Mouse (Mus musculus): ENCODE measurements around the gene Taf5. TPM values are rescaled to one million over a fixed set of nuclear protein-coding genes. Genes with fewer than 3 reads are reported as not detected.

Gene Taf5
- 12.2 TPM for total RNA-seq (2023)

GRCm38 (mm10) chr19:47067096-47067882, at the start of gene Taf5:
Gene Taf5 (plus strand): TSS chr19:47067746.

GRCm38 (mm10) chr19:47050271-47051032, 17.1 kb upstream of the Taf5 start, which contains the start of gene Pcgf6:
Gene Pcgf6 (minus strand): TSS chr19:47050906.

GRCm38 (mm10) chr19:47090550-47091156, 23.1 kb downstream of the Taf5 start, which contains the start of the genes Usmg5 and Pdcd11:
Gene Usmg5 (minus strand): TSS chr19:47090647.
Gene Pdcd11 (plus strand): TSS chr19:47090768.

Other genes with a start within 250 kb of the Taf5 start
- gene Ina, start 53.0 kb upstream of the Taf5 start, total RNA-seq (2023) = not detected
- 77.8 TPM for gene Nt5c2, start 52.6 kb upstream of the Taf5 start, total RNA-seq (2023)
- 18.9 TPM for gene Pcgf6, start 16.8 kb upstream of the Taf5 start, total RNA-seq (2023)
- gene Usmg5, start 22.9 kb downstream of the Taf5 start, total RNA-seq (2023) = 160 TPM
- 40.5 TPM for gene Pdcd11, start 23.0 kb downstream of the Taf5 start, total RNA-seq (2023)
- gene Calhm2, start 70.5 kb downstream of the Taf5 start, total RNA-seq (2023) = 7.0 TPM
- gene Calhm1, start 76.5 kb downstream of the Taf5 start, total RNA-seq (2023) = not detected
- not detected for gene Calhm3, start 90.0 kb downstream of the Taf5 start, total RNA-seq (2023)
- not detected for gene Neurl1a, start 111.1 kb downstream of the Taf5 start, total RNA-seq (2023)

All from CD4-positive naive resting alpha-beta T cell, adult 57 days (primary cell).